Mouse (Mus musculus) embryo, embryonic 11 days (tissue): ENCODE results near the gene Urod.
A peak's percentile ranks its signal among the peaks of the same experiment; 100 is the strongest.

ENCODE experiments used
- DNase-seq: peaks from one replicate; pipeline ENCODE4 v3.0.0-alpha.2; 2015

The Urod gene

DNA sequence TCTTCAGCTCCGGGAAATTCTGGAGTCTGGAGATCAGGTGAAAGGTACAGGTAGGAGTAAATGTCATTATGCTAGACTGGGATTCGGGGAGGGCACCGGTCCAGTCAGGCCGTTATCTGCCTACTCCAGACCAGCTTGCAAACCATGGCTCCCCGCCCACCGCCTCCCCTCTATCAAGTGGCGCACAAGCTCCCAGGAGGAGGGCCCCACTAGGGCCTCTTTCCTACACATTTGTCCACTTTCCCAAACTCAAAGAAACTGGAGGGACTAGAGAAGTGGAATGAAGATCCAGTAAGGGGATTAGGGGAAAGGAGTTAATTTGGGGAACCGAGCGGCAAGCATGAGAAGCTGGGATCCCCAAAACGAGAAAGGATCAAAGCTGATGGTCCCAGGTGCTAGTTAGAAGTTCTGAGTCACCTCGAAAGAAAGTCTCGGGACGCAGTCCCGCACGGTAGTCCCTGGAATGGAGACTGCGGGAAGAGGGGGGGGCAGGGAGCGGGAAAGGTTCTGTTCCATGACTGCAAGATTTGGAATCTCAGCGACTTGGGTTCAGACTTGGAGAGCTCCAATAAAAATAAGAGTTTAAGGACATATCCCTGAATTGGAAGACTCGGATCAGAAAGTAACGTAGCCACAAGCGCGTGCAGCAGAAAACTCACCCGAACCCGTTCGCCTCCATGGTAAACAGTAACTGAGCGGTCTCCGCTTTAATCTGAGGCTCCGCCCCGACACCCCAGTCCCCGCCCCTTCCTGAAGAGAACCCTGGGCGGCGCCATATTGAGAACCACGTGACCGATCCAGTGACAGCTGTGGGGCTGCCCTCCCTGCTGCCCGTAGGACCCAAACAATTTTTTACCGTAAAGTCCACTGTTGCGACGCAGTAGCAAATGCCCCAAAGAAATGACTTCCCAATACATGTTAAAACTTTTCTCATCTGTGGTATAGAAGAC lies at the start of gene Urod:
TSS of gene Urod (minus strand) at position 742 of the 950 bp plus-strand sequence.
- DNase-seq = peak; percentile 98

DNA sequence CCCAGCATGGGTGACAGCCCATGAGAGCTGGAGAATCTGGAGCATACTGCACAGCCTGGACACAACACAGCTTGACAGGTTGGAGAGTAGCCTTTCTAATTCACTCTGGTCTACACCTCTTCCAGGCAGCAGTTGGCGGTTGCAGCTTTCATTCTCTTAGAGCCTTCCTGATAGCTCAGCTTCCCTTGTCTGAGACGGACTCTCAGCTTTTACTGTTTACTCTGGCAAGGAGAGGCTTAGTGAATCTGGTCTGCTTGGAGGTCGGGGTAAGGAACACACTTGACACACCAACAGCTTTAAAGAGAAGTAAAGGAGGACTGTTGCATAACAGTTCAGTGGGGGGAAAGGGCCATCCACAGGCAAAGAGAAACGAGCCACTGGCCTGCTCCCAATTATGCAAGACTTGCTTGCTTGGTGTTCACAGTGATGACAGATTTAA lies 47.1 kb upstream of the Urod start:
- DNase-seq = no peak

DNA sequence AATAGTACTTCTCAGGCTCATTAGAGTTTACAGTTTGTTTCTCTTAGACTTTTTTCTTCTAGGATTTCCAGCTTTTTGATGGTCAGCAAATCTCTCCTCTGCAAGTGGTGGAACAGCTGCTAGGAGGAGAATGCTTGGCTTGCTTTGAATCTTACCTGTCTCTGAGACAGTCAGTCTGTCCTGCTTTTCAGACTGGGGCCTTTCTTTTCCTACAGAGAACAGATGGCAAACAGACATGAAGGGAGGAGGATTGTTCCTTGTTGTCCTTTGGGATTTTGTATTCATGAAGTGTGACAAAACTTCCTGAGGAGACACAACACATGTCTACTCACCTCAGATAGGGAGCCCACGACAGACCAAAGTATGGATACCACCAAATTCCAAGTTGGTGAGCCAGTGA lies 46.6 kb upstream of the Urod start:
- DNase-seq = no peak

DNA sequence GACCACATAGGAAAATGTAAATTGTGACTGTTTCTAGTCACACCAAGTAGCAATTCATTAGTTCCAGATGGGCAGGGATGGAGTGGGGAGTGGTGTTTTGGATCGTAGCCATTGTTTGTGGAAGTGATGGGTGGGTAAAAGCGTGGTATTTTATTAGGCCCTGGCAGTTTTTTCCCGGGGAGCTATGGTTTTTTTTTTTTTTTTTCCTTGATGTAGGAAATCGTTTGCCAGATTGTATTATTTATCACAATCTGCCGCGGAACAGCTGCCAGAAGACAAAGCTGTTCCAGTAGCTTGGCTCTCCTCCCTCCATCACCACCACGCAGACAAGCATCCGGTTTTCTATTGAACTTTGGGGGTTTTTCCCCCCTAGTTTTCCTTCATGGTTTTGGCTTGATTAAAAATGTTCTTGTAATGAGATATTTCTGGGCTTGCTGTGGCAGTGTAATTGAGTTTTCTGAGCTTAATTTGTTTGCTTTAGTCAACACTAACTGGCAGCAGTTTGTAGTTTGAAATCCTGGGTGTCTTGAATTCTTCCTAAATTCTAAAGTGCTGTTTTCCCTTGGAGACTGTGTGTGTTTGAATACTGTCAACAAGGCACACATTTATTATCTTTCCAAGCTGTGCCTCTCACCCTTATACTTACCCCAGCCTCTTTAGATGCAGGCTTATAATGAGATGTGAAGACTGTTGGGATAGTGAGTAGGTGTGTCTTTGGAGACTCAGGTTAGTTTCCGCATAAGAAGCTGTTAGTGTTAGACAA lies 45.9 kb upstream of the Urod start:
- peak; percentile 49 for DNase-seq

DNA sequence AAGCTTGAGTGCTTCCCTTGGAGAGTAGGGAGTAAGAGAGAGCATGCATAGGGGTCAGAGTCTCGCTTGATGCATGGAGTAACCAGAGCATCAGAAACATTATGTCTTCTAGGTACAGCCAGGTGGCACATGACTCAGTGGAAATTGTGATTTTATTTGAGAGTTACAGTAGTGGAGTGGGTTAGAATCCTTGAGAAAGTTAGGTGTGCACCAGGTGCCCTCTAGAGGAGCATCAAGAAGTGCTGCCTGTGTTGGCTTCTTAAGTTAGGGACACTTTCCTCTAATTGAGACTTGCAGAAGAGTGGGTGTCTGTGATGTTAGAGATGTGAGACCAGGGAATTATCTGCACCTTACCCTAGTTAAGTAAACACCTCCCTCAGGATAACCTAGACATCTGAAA lies 36.9 kb upstream of the Urod start:
- no peak for DNase-seq

DNA sequence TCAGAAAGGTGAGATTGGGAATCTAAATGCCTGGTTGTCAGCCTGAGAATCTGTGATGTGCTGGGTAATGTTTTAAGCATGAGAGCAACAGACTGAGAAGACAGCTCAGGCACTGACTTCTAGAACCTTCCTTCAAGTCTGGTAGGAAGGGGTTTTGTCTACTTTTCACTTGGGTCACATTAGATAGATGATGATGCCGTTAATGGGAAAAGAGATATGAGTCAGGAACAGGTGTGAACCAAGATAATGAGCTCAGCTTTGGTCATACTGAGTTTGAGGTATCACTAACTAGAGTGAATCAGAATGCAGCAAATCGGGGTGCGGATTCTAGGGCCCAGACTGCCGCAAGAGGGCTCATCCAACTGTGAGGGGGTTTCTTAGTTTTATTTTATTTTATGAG lies 29.3 kb upstream of the Urod start:
- no peak for DNase-seq

DNA sequence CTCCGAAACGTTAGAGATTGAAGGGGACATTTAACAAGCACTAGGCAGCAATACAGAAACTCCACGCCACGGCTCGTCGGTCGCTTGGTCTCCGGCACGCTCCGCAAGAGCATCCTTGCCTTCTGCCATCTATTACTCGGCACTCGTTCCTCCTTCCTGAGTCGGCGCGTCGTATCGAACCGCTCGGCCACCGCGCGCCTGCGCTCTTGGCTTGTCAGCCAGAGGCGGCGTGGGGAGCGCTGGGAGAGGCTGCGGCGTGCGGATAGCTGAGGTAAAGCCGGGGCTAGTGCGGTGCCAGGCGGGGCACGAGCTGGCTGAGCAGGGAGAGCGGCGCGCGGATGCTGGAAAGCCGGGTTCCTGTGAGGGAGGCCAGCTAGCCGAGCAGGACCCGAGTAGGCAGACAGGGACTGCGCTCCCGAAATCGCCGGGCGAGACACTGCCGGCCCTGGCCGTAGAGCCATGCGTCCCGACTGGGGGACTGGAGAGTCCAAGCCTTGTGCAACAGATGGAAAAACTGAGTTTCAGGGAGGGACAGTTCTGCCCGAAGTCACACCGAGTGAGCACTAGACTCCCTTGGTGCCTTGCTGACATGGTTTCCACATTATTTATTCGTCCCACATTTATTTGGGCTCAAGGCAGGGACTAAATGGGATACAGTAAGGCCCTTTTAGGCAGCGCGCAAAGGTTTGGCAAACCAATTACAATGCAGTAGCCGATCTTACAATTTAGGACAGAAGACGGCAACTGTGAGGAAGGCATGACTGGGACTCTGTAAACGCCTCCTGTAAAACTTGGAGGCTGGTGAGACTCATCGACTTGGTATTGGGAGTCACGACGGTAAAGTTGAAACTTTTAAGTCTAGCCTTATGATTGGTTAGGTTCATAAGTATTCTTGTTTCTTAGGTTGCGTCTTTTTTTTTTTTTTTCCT lies 25.3 kb upstream of the Urod start, which contains the start of gene Eif2b3:
TSS of gene Eif2b3 (plus strand) at position 197 of the 929 bp plus-strand sequence.
- peak; percentile 98 for DNase-seq

DNA sequence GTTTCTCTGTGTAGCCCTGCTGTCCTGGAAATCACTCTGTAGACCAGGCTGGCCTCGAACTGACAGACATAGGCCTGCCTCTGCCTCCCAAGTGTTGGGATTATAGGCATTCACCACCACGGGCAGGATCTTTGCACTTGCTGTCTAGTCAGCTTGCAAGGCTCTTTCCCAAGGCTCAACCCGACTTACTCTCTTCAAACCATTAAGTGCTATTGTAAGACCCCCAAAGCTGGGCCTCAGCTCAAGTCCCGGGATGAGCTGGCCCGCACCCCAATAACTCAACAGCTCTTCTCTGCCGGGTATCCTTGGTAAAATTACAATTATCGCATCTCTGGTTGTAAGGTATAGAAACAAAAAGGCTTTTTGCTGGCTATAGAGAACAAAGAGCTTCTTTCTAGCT lies 24.1 kb upstream of the Urod start:
- DNase-seq = no peak

DNA sequence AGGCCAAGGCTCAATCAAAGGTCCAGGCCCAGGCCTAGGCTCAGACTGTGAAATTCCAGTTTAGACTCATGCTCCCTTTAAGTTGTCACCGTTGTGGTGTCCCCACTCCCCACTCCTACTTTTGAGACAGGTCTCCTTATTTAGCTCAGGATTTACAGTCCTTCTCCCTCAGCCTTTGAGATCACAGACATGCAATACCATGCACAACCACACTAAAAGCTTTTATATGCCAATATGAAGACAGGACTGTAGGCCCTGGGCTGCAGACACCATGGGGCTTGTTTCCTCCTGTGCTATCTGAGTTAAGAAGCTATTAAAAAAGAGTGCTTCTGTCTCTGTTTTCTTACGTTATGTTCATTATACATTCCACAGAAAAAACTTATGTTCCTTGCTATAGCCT lies 23.5 kb upstream of the Urod start:
- DNase-seq = no peak

DNA sequence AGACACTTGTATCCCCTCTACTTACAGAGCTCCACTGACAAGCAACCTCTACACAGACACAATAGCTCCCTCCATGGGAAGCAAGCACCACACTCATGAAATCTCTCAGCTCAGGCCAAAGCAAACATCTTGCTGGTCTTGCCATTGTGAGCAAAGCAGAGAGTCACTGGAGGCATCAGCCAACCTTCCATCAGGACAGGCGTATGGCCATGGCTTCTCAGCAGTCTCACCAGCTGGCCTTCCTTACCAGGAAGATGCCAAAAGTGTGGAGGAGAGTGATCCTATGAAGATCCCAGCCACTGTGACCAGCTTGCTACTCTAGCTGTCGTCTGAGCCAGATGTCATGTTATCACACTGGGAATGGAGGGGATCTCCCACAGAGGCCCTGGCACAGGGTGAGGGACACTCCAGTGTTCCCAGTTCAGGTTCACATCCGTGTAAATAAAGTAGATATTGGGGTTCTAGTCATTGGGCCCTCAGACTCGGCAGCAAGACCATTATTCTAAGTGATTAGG lies 20.7 kb upstream of the Urod start:
- DNase-seq = no peak

DNA sequence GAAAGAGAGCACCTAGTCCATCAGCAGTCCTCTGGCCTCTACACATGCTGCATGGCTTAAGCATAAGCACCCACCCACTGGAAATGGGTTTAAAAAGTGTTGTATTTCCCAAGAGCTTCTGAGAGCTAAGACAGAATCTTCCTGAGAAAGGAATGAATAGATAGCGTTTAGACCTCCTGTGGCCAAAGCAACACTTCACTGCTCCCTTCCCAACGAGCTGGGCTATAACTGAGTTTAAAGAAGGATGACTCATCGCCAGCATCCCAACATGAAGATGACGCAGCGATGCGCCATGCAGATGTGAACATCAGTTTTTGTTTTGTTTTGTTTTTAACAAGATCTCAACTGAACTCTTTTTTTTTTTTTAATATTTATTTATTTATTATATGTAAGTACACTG lies 19.4 kb upstream of the Urod start:
- DNase-seq = no peak

DNA sequence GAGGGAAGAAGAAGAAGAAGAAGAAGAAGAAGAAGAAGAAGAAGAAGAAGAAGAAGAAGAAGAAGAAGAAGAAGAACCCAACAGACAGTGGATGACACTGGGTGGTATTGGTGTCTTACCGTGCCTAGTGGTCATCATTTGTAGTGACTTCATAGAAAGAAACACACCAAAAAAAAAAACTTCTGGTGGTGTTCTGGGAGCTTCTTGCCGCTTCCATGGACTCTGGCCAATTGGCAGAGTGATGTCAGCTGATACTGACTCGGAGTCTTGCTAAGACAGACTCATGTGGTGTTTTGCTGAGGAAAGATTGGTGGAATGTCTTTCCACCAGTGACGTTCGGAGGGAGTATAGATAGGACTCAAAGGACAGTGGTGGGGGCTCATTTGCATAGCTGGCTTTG lies 16.0 kb upstream of the Urod start:
- no peak for DNase-seq

DNA sequence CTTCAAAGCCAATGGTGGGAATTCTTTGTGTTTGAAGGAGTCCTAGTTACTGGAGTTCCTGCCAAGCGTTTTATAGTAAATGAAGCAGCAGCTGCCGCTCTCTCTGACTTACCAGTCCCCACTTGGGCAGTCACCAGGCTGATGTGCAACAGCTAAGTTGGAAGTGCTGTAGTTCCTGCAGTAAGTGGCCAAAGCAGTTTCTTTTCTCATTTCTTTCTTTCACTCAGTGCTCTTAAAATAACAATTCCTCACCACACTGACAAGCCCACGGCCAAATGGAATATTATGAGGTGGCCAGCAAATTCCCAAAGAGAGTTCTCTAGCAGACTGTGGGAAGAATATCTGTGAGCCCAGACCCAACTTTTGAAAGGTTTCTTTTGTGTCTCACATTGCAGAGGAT lies 12.8 kb upstream of the Urod start:
- no peak for DNase-seq

DNA sequence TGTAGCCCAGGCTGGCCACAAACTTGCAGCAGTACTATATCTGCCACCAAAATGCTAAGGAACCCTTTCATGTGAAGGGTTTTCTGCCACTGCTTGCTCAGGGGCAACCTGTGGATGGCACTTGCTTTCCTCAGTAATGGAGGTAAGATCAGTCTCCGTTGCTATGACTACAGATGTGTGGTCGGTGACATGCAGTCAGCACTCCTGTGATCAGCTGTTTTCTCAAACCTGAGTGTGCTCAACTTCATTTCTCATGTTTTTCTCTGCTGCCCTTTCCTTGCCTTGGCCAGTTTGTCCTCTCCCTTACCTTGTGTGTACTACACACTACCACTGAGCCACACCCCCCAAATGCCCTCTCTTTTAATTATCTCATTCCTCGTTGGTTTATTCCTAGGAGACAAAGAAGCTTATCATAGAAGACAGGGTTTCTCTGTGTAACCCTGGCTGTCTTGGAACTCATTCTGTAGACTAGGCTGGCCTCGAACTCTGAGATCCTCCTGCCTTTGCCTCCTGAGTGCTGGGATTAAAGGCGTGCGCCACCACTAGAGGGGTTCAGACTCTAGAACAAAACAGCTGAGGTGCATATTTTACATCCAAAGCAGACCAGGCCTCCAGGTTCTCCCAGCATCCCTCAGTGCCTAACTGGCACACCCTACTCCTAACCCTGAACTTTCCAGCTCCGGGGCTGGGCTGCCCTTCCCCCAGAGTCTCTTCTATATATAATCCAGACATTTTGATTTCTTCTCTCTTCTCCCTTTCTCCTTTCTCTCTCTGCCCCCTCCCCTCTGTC lies 11.6 kb upstream of the Urod start:
- no peak for DNase-seq

DNA sequence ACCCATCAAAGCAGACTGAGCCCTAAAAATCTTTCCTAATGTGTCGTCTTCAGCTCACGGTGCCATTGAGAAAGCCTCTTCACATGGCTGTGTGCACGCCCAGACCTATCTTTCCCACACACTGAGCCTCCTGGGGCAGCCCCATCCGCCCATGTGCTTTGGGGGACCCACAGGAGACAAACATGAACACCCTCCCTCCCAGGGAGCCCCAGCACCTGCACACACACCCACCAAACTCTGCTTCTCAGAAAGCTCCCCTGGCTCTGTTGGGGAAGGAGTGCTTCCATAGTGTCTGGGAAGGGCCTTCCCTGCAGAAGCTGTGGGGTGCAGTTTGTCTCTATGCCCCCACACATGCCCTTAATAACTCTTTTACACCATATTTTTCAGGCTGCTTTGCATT lies 10.4 kb upstream of the Urod start:
- DNase-seq = no peak

DNA sequence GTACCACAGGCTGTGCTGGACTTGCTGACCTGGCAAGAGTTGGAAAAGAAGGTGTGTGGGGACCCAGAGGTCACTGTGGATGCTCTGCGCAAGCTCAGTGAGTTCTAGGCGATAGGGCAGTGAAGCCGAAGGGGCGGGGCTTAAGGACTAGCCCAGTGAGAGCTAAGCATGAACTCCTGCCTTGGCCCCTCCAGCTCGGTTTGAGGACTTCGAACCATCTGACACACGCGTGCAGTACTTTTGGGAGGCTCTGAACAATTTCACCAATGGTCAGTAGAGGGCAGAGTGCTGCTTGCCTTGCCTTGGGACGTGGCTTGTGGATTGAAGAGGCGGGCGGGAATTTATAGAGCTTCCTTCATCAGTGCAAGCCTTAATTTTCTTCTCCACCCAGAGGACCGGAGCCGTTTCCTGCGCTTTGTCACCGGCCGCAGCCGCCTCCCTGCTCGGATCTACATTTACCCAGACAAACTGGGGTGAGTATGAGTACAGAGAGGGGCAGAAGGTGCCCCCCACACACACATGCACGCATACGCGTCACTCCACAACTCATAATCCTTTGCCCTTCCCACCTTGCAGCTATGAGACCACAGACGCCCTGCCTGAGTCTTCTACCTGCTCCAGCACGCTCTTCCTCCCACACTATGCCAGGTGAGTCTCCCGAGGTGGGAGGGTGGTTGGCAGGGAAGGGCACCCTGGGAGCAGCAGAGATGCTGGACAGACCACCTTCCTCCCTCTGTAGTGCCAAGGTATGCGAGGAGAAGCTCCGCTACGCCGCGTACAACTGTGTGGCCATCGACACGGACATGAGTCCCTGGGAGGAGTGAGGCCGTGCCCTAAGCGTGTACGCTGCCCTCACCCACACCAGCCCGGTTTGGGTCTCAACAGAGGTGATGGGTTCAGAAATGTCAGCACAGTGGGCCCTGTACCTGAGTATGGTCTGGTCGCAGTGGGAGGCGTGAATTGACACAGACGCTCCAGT lies 8.6 kb upstream of the Urod start:
- DNase-seq = peak; percentile 84

DNA sequence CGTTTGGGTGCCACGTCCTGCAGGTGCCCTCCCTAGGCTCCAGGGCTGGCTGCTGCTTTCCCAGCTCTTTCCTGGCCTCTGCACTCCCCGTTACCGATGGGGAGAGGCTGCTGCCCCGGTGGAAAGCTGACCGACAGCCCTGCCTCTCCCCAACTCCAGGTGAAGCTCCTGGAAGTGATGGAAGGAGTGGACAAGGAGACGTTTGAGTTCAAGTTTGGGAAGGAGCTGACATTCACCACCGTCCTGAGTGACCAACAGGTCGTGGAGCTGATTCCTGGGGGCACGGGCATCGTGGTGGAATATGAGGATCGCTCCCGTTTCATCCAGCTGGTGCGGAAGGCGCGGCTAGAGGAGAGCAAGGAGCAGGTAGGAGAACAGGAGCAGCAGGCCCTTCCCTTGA lies 7.7 kb upstream of the Urod start:
- DNase-seq = no peak

DNA sequence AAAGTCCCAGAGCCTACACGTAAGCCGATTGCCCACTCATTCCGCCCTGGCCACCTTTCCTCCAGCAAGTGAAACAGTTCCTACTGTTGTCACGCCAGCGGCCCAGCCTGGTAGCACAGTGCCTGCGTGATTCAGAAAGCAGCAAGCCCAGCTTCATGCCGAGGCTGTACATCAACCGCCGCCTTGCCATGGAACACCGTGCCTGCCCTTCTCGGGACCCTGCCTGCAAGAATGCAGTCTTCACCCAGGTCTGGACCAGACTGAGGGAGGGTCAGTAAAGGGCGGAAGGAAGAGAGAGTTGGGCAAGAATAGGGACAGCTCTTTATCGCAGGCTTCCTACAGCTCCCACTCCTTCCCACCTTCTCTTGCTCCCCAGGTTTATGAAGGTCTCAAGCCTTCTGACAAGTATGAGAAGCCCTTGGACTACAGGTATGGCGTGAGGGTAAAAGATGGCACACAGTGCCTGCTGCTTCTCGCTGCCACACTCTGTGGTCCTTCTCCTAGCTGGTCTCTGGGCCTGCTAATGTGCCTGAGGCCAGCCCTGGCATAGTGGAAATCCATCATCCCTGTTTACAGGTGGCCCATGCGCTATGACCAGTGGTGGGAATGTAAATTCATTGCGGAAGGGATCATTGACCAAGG lies 5.4 kb upstream of the Urod start:
- DNase-seq = no peak

DNA sequence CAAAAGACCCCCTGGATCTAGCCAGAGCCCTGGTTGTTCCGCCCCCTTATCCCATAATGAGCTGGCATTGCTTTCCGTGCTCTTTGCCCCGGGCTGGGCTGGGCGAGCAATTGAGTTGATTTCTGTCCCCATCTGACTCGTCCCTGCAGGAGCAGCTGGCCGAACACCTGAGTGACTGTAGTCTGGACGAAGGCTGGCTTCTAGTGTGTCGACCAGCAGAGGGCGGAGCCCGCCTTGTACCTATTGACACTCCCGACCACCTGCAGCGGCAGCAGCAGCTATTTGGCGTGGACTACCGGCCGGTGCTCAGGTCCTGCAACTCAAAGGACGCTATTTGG lies 1.6 kb upstream of the Urod start:
- peak; percentile 65 for DNase-seq
